Mouse (Mus musculus) lung, adult 2 months (tissue): ENCODE measurements at regions not wholly inside any gene's neighbourhood (a gene's known extent, or its start where the extent isn't known, plus 50 kb on each side); places are given as distances from the start of the nearest gene placed in this dataset.

Experiments
- DNase-seq: peaks from one replicate; pipeline ENCODE4 v3.0.0; 2022
- H3K4me1 ChIP-seq: fragments of 200-500 bp; 2 replicates; pipeline ENCODE4 v1.6.1; 2011; ENCODE audit warnings: low read length; ENCODE audit not compliant: control insufficient read depth, insufficient read depth
- H3K4me3 ChIP-seq: fragments of 200-500 bp; replicated peaks from 2 replicates; pipeline ENCODE3; 2011; ENCODE audit warnings: low read depth, mild to moderate bottlenecking, control low read depth, low read length; ENCODE audit errors: extremely low read depth
- CTCF ChIP-seq: fragments of 200-500 bp; IDR thresholded peaks from 2 replicates; pipeline ENCODE4 v1.5.1; 2011; ENCODE audit warnings: mild to moderate bottlenecking, low read length, control low read depth; ENCODE audit not compliant: insufficient read depth
- POLR2A ChIP-seq: fragments of 200-500 bp; IDR thresholded peaks from 2 replicates; pipeline ENCODE4 v1.6.1; 2011; ENCODE audit warnings: low read depth, mild to moderate bottlenecking, control low read depth, low read length, borderline replicate concordance; ENCODE audit errors: extremely low read depth
- WGBS: fragments of 180-500 bp; shearing (Covaris S2); methylation state at CpG from one replicate; pipeline ENCODE4 v1.1.7; 2018; 5-methylcytosine and 5-hydroxymethylcytosine counted together

DNA sequence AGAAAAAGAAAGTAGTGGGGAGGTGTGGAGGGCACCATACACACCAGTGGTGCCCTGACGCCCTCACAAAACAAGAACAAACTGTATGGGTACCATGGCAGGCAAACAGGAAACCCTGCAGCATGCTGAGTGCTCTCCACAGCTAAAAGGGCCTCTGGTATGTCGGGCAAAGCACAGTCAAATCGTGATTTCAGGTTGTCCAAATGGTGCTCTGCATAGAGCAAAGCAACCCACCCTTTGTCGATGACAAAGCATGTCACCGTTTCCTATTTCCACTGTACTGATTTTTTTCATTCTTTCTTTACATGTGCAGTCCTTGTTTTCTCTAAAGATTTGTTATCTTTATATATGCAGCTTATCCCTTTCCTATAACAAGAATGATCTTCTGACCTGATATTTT lies 156.0 kb upstream of the Cited2 start:
- DNase-seq = no peak
- no peak for TF ChIP-seq POLR2A
- no peak for TF ChIP-seq CTCF
- no peak overlapping the region for H3K4me3 ChIP-seq
- 61% methylated on average over 5 of the region's 5 CpGs for WGBS
- peaks cover 8% of the 10 kb centered on the region; the same call in 1 of the 2 replicates for H3K4me1 ChIP-seq

DNA sequence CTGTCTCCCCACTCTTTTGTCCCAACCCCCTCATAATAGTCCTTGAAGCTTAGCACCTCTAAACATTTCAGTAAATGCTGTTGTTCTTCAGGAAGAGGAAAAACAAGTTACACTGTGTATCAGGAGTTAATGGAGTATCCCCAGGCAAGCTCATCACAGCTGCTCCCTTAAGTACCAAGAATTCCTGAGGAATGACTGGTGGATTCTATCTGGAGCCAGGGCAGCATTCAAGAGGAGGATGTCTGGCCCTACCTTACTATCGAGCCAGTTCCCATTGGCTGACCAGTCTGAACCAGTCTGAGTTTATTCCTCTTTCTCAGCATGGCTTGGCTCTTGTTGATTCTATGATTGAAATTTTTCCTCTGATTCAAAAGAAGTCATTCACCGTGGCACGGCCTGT lies 155.4 kb upstream of the Cited2 start:
- Histone ChIP-seq H3K4me1 (peaks cover 5% of the 10 kb centered on the region; the same call in 1 of the 2 replicates), H3K4me3 (no peak overlapping the region)
- no peak for DNase-seq
- 58% methylated on average over 3 of the region's 3 CpGs for WGBS
- TF ChIP-seq CTCF (no peak), POLR2A (no peak)

DNA sequence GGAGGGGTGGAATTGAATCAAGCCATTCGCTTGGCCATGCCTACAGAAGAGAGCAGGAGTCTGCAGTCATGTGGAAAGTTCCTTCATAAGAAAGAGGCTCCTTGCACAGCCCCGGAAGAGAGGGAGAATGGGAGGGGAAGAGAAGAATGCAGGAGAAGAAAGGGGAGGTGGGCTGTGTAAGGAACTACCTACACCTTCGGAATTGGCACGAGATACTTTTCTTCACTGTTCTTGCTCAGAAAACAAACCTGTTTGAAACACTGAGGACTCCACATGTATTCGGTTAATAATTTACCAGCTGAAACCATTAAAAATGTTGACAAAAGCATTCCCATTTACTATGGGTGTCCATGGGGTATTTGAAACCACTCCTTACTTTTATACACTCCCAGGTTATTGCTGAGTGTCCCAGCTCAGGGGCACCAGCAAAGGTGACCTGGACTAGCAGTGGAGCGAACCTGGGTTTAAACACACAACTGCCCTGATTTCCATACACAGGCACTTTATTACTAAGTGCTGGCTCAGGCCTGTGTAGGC lies 153.4 kb upstream of the Cited2 start:
- WGBS = 77% methylated on average over 6 of the region's 6 CpGs
- no peaks in the 10 kb centered on the region; the same call in 1 of the 2 replicates for H3K4me1 ChIP-seq
- H3K4me3 ChIP-seq = no peak overlapping the region
- TF ChIP-seq CTCF (no peak), POLR2A (no peak)
- no peak for DNase-seq

DNA sequence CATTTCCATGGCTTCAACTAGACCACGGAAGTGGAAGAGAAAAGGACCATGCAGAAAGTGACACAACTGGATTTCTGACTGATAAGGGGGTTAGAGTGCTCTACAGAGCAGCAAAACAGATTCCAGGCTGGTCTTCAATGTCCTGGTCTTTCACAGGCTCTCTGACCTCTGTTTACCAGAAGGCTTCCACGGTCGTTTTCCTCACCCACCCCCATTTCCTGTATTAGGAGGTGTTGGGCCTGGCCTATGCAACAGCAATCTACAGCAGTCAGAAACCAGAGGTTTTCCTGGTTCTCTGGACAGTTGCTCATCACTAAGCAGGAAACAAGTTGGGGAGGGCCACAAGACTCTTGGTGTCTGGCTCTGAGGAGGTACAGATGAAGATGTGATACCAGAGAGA lies 148.1 kb upstream of the Cited2 start:
- H3K4me3 ChIP-seq = no peak overlapping the region
- no peak for DNase-seq
- H3K4me1 ChIP-seq = peaks cover 5% of the 10 kb centered on the region
- 11% methylated on average over 3 of the region's 3 CpGs for WGBS
- TF ChIP-seq CTCF (no peak), POLR2A (no peak)

DNA sequence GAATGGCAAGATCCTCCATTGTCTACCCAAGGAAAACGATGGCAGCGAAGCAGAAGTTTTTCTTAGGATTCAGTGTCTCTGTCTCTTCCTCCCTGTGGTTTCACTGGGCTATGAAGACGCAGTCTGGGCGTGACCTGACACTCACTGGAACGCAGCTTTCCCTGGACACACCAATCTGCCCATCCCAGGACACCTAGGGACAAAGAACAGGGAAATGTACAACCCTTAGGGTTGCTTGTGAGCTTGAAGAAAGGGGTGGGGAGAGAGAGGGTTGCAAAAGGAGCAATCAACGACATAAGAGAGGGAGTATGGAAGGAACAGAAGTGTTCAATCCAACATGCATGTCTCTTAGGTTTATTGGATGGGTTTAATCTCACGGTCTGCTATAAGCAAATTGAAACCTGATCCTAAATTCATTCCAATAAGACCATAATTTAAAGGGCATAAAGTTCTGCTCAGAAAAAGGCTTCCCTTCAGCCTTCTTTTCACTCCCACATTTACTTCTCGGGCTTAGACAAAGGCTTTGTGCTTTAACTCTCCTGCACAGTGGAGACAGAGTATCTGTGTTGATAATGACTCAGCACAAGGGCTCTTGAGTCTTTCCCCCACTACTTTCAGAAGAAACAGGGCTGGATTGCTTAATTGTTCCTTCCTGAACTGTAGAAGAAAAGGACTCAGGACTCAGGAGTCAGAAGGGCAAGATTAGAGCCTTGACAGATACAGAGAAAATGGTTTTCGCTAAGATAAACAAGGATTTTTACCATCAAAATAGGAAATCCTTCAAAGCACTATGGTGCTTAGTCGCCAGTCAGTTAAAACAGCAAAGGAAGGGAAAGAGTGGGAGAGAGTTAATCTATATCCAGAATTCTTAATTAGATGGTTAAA lies 147.3 kb upstream of the Cited2 start:
- DNase-seq = no peak
- H3K4me1 ChIP-seq = peaks cover 5% of the 10 kb centered on the region
- TF ChIP-seq CTCF (no peak), POLR2A (no peak)
- no peak overlapping the region for H3K4me3 ChIP-seq
- 55% methylated on average over 10 of the region's 10 CpGs for WGBS

DNA sequence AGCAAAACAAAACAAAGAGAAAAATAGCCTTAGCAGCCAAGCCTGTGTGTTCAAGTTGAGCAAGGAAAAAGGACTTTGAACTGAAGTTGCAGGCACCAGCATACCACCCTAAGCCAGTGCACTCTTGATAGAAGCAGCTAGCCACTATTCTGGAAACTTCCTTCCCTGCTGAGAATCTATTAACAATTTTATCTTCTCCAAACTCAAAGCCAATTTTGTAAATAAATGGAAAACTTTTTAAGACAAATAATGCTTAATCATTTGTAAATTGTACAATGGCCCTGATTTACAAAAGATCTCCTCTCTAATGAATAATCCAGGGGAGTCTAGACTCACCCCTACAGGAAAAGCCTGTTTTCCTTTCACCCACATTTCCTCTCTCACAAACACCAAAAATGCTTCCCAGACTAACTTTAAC lies 146.7 kb upstream of the Cited2 start:
- no peak overlapping the region for H3K4me3 ChIP-seq
- DNase-seq = no peak
- peaks cover 5% of the 10 kb centered on the region for H3K4me1 ChIP-seq
- TF ChIP-seq POLR2A (no peak), CTCF (no peak)

DNA sequence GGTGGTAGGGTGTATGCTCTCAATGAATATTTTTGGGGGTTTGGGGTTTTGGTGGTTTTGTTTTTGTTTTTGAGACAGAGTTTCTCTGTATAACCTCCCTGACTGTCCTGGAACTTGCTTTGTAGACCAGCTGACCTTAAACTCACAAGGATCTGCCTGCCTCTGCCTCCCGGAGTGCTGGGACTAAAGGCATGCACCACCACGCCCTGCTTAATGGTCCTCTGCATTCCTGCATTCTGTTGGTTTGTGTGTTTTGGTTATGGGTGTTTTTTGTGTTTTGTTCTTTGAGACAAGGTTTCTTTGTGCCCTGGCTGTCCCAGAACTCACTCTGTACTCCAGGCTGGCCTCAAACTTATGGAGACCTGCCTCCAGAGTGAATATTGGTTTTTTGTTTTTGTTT lies 143.6 kb upstream of the Cited2 start:
- no peak for DNase-seq
- TF ChIP-seq POLR2A = no peak
- TF ChIP-seq CTCF = no peak
- 84% methylated on average over 2 of the region's 2 CpGs for WGBS
- H3K4me3 ChIP-seq = no peak overlapping the region
- H3K4me1 ChIP-seq = peaks cover 5% of the 10 kb centered on the region

DNA sequence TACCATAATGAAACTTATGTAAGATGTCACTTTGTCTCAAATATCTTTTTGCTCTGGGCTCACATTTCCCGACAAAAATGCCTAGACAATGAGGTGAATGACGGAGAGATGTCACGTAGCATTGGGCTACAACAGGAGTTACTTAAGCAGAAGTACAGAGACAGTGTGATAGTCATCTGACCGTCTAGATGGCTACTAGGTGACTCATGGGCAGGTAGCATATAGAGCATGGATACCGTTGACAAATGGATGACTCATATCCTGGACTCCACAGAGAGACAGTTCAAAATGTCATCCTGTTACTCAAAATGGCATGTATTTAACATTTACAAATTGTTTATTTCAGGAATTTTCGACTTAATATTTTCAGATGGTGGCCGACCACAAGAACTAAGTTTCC lies 138.2 kb upstream of the Cited2 start:
- DNase-seq = no peak
- 77% methylated on average over 7 of the region's 7 CpGs for whole genome bisulfite sequencing
- no peaks in the 10 kb centered on the region for H3K4me1 ChIP-seq
- H3K4me3 ChIP-seq = no peak overlapping the region
- TF ChIP-seq CTCF (no peak), POLR2A (no peak)

DNA sequence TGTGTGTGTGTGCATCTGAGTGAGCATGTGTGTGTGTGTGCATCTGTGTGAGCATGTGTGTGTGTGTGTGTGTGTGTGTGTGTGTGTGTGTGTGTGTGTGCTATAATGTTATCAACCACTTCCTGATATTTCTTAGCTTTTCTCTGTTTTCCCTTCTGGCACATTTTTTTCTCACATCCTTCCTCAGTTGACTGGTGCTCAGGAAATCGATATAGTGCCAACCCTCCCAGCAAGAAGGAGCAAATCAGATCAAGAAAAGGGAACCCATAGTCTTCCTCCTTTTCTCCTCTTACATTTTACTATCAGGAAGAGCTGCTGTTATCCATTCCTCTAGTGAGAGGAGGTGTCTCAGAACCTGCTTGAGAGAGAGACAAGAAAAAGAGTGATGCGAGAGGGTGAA lies 136.1 kb upstream of the Cited2 start:
- Histone ChIP-seq H3K4me3 (no peak overlapping the region), H3K4me1 (no peaks in the 10 kb centered on the region)
- WGBS = 73% methylated on average over 2 of the region's 2 CpGs
- DNase-seq = no peak
- TF ChIP-seq POLR2A (no peak), CTCF (no peak)

DNA sequence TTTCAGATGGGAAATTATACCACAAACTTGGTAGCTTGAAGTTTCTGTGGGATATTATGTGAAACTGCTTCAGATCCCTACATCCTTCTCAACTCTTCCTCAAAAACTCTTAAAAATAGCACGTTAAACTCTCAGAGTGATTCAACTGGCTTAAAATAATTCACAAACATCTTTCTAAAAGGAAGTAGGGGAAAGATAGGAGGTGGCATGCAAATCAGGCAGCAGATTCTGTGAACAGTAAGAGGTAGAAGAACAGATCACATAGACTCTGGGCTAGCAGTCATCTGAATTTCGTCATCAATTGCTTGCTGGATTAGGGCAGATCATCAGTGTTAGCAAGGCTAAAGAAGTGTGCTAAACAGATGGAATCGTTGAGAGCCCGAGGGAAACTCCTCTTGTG lies 133.9 kb upstream of the Cited2 start:
- DNase-seq = no peak
- Histone ChIP-seq H3K4me3 (no peak overlapping the region), H3K4me1 (no peaks in the 10 kb centered on the region)
- 57% methylated on average over 4 of the region's 4 CpGs for WGBS
- TF ChIP-seq CTCF (no peak), POLR2A (no peak)

DNA sequence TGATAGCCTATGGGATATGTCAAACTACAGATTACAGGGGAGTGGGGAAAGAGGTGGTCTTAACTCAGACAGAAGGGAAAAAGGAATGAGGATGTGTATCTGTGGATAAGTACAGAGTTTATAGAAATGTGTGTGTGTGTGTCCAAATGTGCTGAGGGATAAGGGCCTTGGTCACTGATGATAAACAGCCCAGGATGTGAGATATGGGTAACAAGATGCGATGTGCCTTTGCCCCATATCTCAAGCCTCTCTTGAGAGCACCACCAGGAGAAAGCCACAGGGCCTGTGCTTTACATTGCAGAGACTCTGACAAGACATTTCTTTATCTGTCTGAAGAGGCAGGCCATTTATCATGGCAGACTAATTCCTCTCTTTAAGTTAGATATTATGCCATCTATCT lies 132.8 kb upstream of the Cited2 start:
- Histone ChIP-seq H3K4me1 (no peaks in the 10 kb centered on the region), H3K4me3 (no peak overlapping the region)
- TF ChIP-seq CTCF (no peak), POLR2A (no peak)
- 74% methylated on average over 1 of the region's 1 CpGs for WGBS
- no peak for DNase-seq
